Mouse (Mus musculus): ENCODE measurements around the gene Olfr70.

DNA sequence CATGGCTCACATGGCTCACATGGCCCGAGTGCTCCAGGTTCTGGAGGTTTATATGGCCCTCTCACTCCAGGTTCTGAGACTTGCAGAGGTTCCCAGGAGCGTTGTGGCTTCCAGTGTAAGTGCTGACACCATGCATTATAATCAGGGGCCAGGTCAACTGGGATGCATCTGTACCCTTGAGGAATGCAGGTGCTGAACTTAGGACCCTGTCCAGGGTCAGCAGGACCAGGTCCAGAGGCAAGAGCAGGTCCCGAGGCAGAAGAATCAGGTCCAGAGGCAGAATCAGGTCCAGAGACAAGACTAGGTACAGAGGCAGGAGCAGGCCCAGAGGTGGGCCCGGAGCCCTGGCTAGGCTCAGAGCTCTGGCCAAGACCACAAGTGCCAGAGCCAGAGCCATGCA, 47.9 kb downstream of the Olfr70 start:
- TF ChIP-seq POLR2A (IDR thresholded peaks at IDR 0.05; ENCODE audit: insufficient read length, low read depth) (no peak), MAX (IDR thresholded peaks at IDR 0.05; ENCODE audit: low read depth) (no peak), TCF12 (IDR thresholded peaks at IDR 0.05; ENCODE audit: insufficient read depth, poor library complexity, severe bottlenecking) (no peak), MYOG (IDR thresholded peaks at IDR 0.05; ENCODE audit: control insufficient read depth in 1 of 3, insufficient read depth in 1 of 3, insufficient read length in 2 of 3, low read depth in 2 of 3) (no peak)
